Mouse (Mus musculus) heart, embryonic 16.5 days (tissue): Measurements from ENCODE around the gene Zcchc12. TPM values are rescaled to one million over a fixed set of nuclear protein-coding genes. Genes with fewer than 3 reads are reported as not detected.

Source experiments
- polyA plus RNA-seq: library from polyadenylated mRNA; unstranded; fragments of >200 nt; fragmentation: Nextera tagmentation; extraction: Ambion mirVana; gene quantifications from 2 replicates; pipeline ENCODE4 v1.2.1, GENCODE M21; 2015

Zcchc12 gene
- polyA plus RNA-seq, 1 experiment from 2014 or later: 2.0 TPM

Other genes starting within 250 kb of the Zcchc12 start
- gene Il13ra1, start 83.8 kb upstream of the Zcchc12 start, polyA plus RNA-seq: 31.2 and 33.5 TPM in 2 replicates
- gene Lonrf3, start 132.4 kb downstream of the Zcchc12 start, polyA plus RNA-seq: 0.07 and 0.36 TPM in 2 replicates
- gene Gm6268, start 205.4 kb downstream of the Zcchc12 start, polyA plus RNA-seq: not detected in 2 replicates